Mouse (Mus musculus): ENCODE measurements around the gene Rere.
"Not testable (repeated sequence)": the region's sequence is repeated elsewhere in the genome, so short reads cannot be mapped to it uniquely, and the experiment has no call there.

- not testable (repeated sequence) for TF ChIP-seq ZC3H11A (IDR thresholded peaks at IDR 0.05; ENCODE audit: borderline replicate concordance, low read depth, low read length); CHD2 (IDR thresholded peaks at IDR 0.05; ENCODE audit: low read depth, low read length); HCFC1 (IDR thresholded peaks at IDR 0.05; ENCODE audit: borderline replicate concordance, insufficient read depth, low read length)
Measured at GRCm38 (mm10) chr4:150287463-150287862, 6.0 kb downstream of the Rere start.
